Mouse (Mus musculus) ES-Bruce4 (cell line): ENCODE data around the gene Slc12a9. TPM values are rescaled to one million over a fixed set of nuclear protein-coding genes. Genes with fewer than 3 reads are reported as not detected.

ENCODE experiments used
- H3K27ac ChIP-seq: 2 replicates; pipeline ENCODE4 v1.5.1; 2012; ENCODE audit warnings: low read length, inconsistent platforms; ENCODE audit not compliant: insufficient read depth
- H3K27me3 ChIP-seq: 2 replicates; pipeline ENCODE4 v1.6.1; 2012; ENCODE audit warnings: mild to moderate bottlenecking, low read length, inconsistent platforms; ENCODE audit not compliant: control insufficient read depth, poor library complexity, insufficient read depth, severe bottlenecking
- H3K36me3 ChIP-seq: 2 replicates; pipeline ENCODE4 v1.6.1; 2012; ENCODE audit warnings: inconsistent platforms, mild to moderate bottlenecking, low read length, moderate library complexity; ENCODE audit not compliant: control insufficient read depth, poor library complexity, insufficient read depth, severe bottlenecking
- H3K4me1 ChIP-seq: one replicate; pipeline ENCODE4 v1.8.1; 2011; ENCODE audit warnings: low read length; ENCODE audit not compliant: control insufficient read depth, insufficient read depth
- H3K4me3 ChIP-seq: 2 replicates; pipeline ENCODE4 v1.5.1; 2011; ENCODE audit warnings: low read depth, mild to moderate bottlenecking, low read length
- H3K9ac ChIP-seq: 2 replicates; pipeline ENCODE4 v1.6.1; 2012; ENCODE audit warnings: low read depth, mild to moderate bottlenecking, inconsistent platforms; ENCODE audit not compliant: poor library complexity, severe bottlenecking
- H3K9me3 ChIP-seq: replicated peaks from 2 replicates; pipeline ENCODE4 v1.6.1; 2012; ENCODE audit warnings: mild to moderate bottlenecking, low read length, inconsistent platforms; ENCODE audit not compliant: control insufficient read depth, poor library complexity, insufficient read depth, severe bottlenecking
- CTCF ChIP-seq: IDR thresholded peaks from one replicate; pipeline ENCODE4 v1.8.1; 2011; ENCODE audit warnings: low read depth, low read length
- EP300 ChIP-seq: IDR thresholded peaks from 2 replicates; pipeline ENCODE4 v1.6.1; 2011; ENCODE audit warnings: low read depth, low read length; ENCODE audit not compliant: insufficient read depth
- POLR2A ChIP-seq: IDR thresholded peaks from one replicate; pipeline ENCODE4 v1.8.1; 2011; ENCODE audit warnings: low read length; ENCODE audit not compliant: insufficient read depth
- polyA plus RNA-seq: library from polyadenylated mRNA; stranded (reverse); fragments of >200 nt; gene quantifications from 2 replicates; pipeline ENCODE4 v1.2.4, GENCODE M21; 2011; ENCODE audit warnings: low read depth; ENCODE audit not compliant: missing spikeins, insufficient read depth, insufficient read length

Gene Slc12a9
- polyA plus RNA-seq, 1 experiment, result 8.8 TPM

- no peak overlapping the region for H3K27ac ChIP-seq
- no peaks in the 10 kb centered on the region for H3K27me3 ChIP-seq
- no peak overlapping the region for H3K4me3 ChIP-seq
- no peaks in the 10 kb centered on the region for H3K9me3 ChIP-seq
- peaks cover 5% of the 10 kb centered on the region for H3K4me1 ChIP-seq
- peaks cover 71% of the 10 kb centered on the region for H3K36me3 ChIP-seq
- H3K9ac ChIP-seq, result no peak overlapping the region
- TF ChIP-seq EP300, result no peak
- TF ChIP-seq POLR2A, result no peak
- TF ChIP-seq CTCF, result no peak
Measured at GRCm38 (mm10) chr5:137303609-137304008, 29.8 kb downstream of the Slc12a9 start.

- Histone ChIP-seq H3K27ac (no peak overlapping the region), H3K4me1 (peaks cover 5% of the 10 kb centered on the region), H3K9me3 (no peaks in the 10 kb centered on the region), H3K27me3 (no peaks in the 10 kb centered on the region), H3K36me3 (peaks cover 95% of the 10 kb centered on the region), H3K4me3 (no peak overlapping the region), H3K9ac (no peak overlapping the region; the same call in 1 of the 2 replicates)
- TF ChIP-seq POLR2A, result no peak
- no peak for TF ChIP-seq EP300
- no peak for TF ChIP-seq CTCF
Measured at GRCm38 (mm10) chr5:137301253-137301652, 32.1 kb downstream of the Slc12a9 start.

GRCm38 (mm10) chr5:137299240-137299639, 34.2 kb downstream of the Slc12a9 start:
- TF ChIP-seq CTCF, result no peak
- TF ChIP-seq EP300, result no peak
- TF ChIP-seq POLR2A, result no peak
- peaks cover 93% of the 10 kb centered on the region for H3K36me3 ChIP-seq

GRCm38 (mm10) chr5:137297126-137297525, 36.3 kb downstream of the Slc12a9 start:
- H3K4me1 ChIP-seq, result peaks cover 2% of the 10 kb centered on the region
- H3K9ac ChIP-seq, result no peak overlapping the region
- no peak overlapping the region for H3K4me3 ChIP-seq
- no peak overlapping the region for H3K27ac ChIP-seq
- no peaks in the 10 kb centered on the region for H3K27me3 ChIP-seq
- no peak for TF ChIP-seq POLR2A
- TF ChIP-seq EP300, result no peak
- TF ChIP-seq CTCF, result no peak
- H3K9me3 ChIP-seq, result no peaks in the 10 kb centered on the region
- peaks cover 72% of the 10 kb centered on the region for H3K36me3 ChIP-seq

More at GRCm38 (mm10) chr5:137299240-137299639, 34.2 kb downstream of the Slc12a9 start:
- Histone ChIP-seq H3K9ac (no peak overlapping the region), H3K4me3 (no peak overlapping the region), H3K9me3 (no peaks in the 10 kb centered on the region), H3K27me3 (no peaks in the 10 kb centered on the region), H3K4me1 (peaks cover 5% of the 10 kb centered on the region), H3K27ac (no peak overlapping the region)

- no peak for TF ChIP-seq CTCF
- no peak for TF ChIP-seq POLR2A
- TF ChIP-seq EP300, result no peak
- H3K36me3 ChIP-seq, result peaks cover 57% of the 10 kb centered on the region
- no peak overlapping the region for H3K4me3 ChIP-seq
Measured at GRCm38 (mm10) chr5:137295712-137296111, 37.7 kb downstream of the Slc12a9 start.

GRCm38 (mm10) chr5:137295296-137295695, 38.1 kb downstream of the Slc12a9 start:
- peak overlapping the region; percentile 96 for H3K9ac ChIP-seq
- H3K4me3 ChIP-seq, result peak overlapping the region; percentile 88
- no peaks in the 10 kb centered on the region for H3K9me3 ChIP-seq
- no peaks in the 10 kb centered on the region for H3K4me1 ChIP-seq
- H3K36me3 ChIP-seq, result peaks cover 53% of the 10 kb centered on the region
- H3K27ac ChIP-seq, result no peak overlapping the region
- no peak for TF ChIP-seq CTCF
- TF ChIP-seq POLR2A, result no peak
- no peak for TF ChIP-seq EP300
- H3K27me3 ChIP-seq, result no peaks in the 10 kb centered on the region

More at GRCm38 (mm10) chr5:137295712-137296111, 37.7 kb downstream of the Slc12a9 start:
- Histone ChIP-seq H3K27ac (no peak overlapping the region), H3K9me3 (no peaks in the 10 kb centered on the region), H3K9ac (no peak overlapping the region), H3K27me3 (no peaks in the 10 kb centered on the region), H3K4me1 (no peaks in the 10 kb centered on the region)
